In genomic region chr1:135131034-135131433, GRCm38 (mm10) we compare ENCODE assay signal across 8 mouse cellular contexts. TPM values are rescaled to one million over a fixed set of nuclear protein-coding genes. Genes with fewer than 3 reads are reported as not detected.
DNase-seq lines count a peak whose midpoint lies in the region; ATAC-seq lines count a peak whose summit lies in the region.

No protein-coding gene starts in this region.

- no peak overlapping the region for H3K4me2 ChIP-seq in kidney, embryonic 14.5 days (replicated peaks; ENCODE audit: low read depth, low read length)
- peak overlapping the region; percentile 42 for H3K4me2 ChIP-seq in heart, embryonic 16.5 days (ENCODE audit: low read depth, low read length)

- DNase-seq in kidney, adult 11 months, result no peak
- DNase-seq in lung, postnatal 10 days, result peak; percentile 70
- DNase-seq in thymus, postnatal 14 days, result peak; percentile 87
- no peak for DNase-seq in cerebellum, adult 11-12 months
- no peak for DNase-seq in layer of hippocampus, postnatal 14 days (ENCODE audit: low spot score in 2 of 2)
- no peak for DNase-seq in frontal cortex, adult 2 months (ENCODE audit: extremely low spot score in 1 of 2, low spot score in 1 of 2)

- 25% methylated on average over 6 of the region's 6 CpGs for WGBS in kidney, embryonic 14.5 days
- WGBS in heart, embryonic 16.5 days, result 27% methylated on average over 6 of the region's 6 CpGs

- H3K36me3 ChIP-seq in kidney, embryonic 14.5 days (ENCODE audit: control insufficient read depth, insufficient read depth, low read length), result no peaks in the 10 kb centered on the region
- no peaks in the 10 kb centered on the region for H3K36me3 ChIP-seq in heart, embryonic 16.5 days (ENCODE audit: control insufficient read depth, insufficient read depth)

- H3K4me3 ChIP-seq in kidney, embryonic 14.5 days (ENCODE audit: low read length), result no peak overlapping the region
- 0 out of 2 replicates have a peak overlapping the region, but pooled peaks have one; percentile 7 for H3K4me3 ChIP-seq in heart, embryonic 16.5 days (ENCODE audit: low read length)

- H3K4me1 ChIP-seq in kidney, embryonic 14.5 days (ENCODE audit: control insufficient read depth, insufficient read depth, low read length), result peaks cover 27% of the 10 kb centered on the region
- peaks cover 11% of the 10 kb centered on the region for H3K4me1 ChIP-seq in heart, embryonic 16.5 days (ENCODE audit: control insufficient read depth, insufficient read depth, low read length)

- 0 out of 2 replicates have a peak, but pooled peaks cover 3% of the 10 kb centered on the region for H3K27me3 ChIP-seq in kidney, embryonic 14.5 days (ENCODE audit: control insufficient read depth, insufficient read depth, low read length)
- H3K27me3 ChIP-seq in heart, embryonic 16.5 days (ENCODE audit: control insufficient read depth, insufficient read depth, low read length), result peaks cover 23% of the 10 kb centered on the region

- H3K9me3 ChIP-seq in kidney, embryonic 14.5 days (ENCODE audit: control insufficient read depth, low read length), result no peaks in the 10 kb centered on the region
- no peaks in the 10 kb centered on the region for H3K9me3 ChIP-seq in heart, embryonic 16.5 days (replicated peaks; ENCODE audit: control insufficient read depth, low read length)

- no peak for ATAC-seq in kidney, embryonic 14.5 days (ENCODE audit: low FRiP score, low TSS enrichment)
- peak; percentile 43; the same call in 1 of the 2 replicates for ATAC-seq in heart, embryonic 16.5 days (replicated peaks; ENCODE audit: extremely low read depth, insufficient read depth, low FRiP score)

- no peak overlapping the region for H3K9ac ChIP-seq in kidney, embryonic 14.5 days (ENCODE audit: low read depth, low read length)
- H3K9ac ChIP-seq in heart, embryonic 16.5 days (ENCODE audit: low read length), result no peak overlapping the region

- H3K27ac ChIP-seq in kidney, embryonic 14.5 days (ENCODE audit: low read depth, low read length), result peak overlapping the region; percentile 15; the same call in 1 of the 2 replicates
- H3K27ac ChIP-seq in heart, embryonic 16.5 days (ENCODE audit: low read length), result peak overlapping the region; percentile 74

RNA-seq across cellular contexts. Expression of gene Ptpn7, which starts 1.5 kb away (rescaled TPM):
- polyA plus RNA-seq in kidney, embryonic 14.5 days (2014; fragmentation: Nextera tagmentation; extraction: Ambion mirVana), result 0.66 and 0.83 TPM in 2 replicates
- polyA plus RNA-seq in heart, embryonic 16.5 days (2015; fragmentation: Nextera tagmentation; extraction: Ambion mirVana), result 7.3 and 20.5 TPM in 2 replicates
- not detected for total RNA-seq in layer of hippocampus, postnatal 14 days (2021)
- 0.19 and 0.20 TPM in 2 replicates for polyA plus RNA-seq in frontal cortex, adult 2 months (2012; rRNA removed)

RNA-seq across cellular contexts. Expression of gene Arl8a, which starts 15.6 kb away (rescaled TPM):
- 32.0 and 44.5 TPM in 2 replicates for polyA plus RNA-seq in kidney, embryonic 14.5 days (2014; fragmentation: Nextera tagmentation; extraction: Ambion mirVana)
- 40.2 and 43.9 TPM in 2 replicates for polyA plus RNA-seq in heart, embryonic 16.5 days (2015; fragmentation: Nextera tagmentation; extraction: Ambion mirVana)
- total RNA-seq in layer of hippocampus, postnatal 14 days (2021), result 100 to 1,000 TPM; 307 to 334 TPM
- 337 and 341 TPM in 2 replicates for polyA plus RNA-seq in frontal cortex, adult 2 months (2012; rRNA removed)

RNA-seq across cellular contexts. Expression of gene Lgr6, which starts 26.0 kb away (rescaled TPM):
- 0.66 and 0.81 TPM in 2 replicates for polyA plus RNA-seq in kidney, embryonic 14.5 days (2014; fragmentation: Nextera tagmentation; extraction: Ambion mirVana)
- polyA plus RNA-seq in heart, embryonic 16.5 days (2015; fragmentation: Nextera tagmentation; extraction: Ambion mirVana), result 2.5 and 4.6 TPM in 2 replicates
- total RNA-seq in layer of hippocampus, postnatal 14 days (2021), result 1 to 10 TPM; 1.6 to 2.5 TPM
- polyA plus RNA-seq in frontal cortex, adult 2 months (2012; rRNA removed), result 19.1 and 21.3 TPM in 2 replicates

RNA-seq across cellular contexts. Expression of gene Gpr37l1, which starts 36.4 kb away (rescaled TPM):
- polyA plus RNA-seq in kidney, embryonic 14.5 days (2014; fragmentation: Nextera tagmentation; extraction: Ambion mirVana), result not detected in 2 replicates
- not detected in 2 replicates for polyA plus RNA-seq in heart, embryonic 16.5 days (2015; fragmentation: Nextera tagmentation; extraction: Ambion mirVana)
- total RNA-seq in layer of hippocampus, postnatal 14 days (2021), result 100 to 1,000 TPM; 186 to 187 TPM
- polyA plus RNA-seq in frontal cortex, adult 2 months (2012; rRNA removed), result 265 and 291 TPM in 2 replicates

Comparison
In these comparisons a context has a peak if more than half of its experiments do, and no peak if none do; other contexts are left out.
1. DNase-seq: peak in lung, postnatal 10 days (single experiment) and thymus, postnatal 14 days (single experiment); none in kidney, adult 11 months (single experiment), cerebellum, adult 11-12 months (single experiment), layer of hippocampus, postnatal 14 days (0 of 2) and frontal cortex, adult 2 months (0 of 2).